Mouse (Mus musculus) thymus, postnatal 10 days (tissue): Measurements from ENCODE around the gene 4930451I11Rik.
A peak's percentile ranks its signal among the peaks of the same experiment; 100 is the strongest.

Experiments
- DNase-seq, 2 experiments: peaks; one replicate each; pipeline ENCODE4 v3.0.0; 2021; ENCODE audit warnings: low spot score in 2 of 2

The 4930451I11Rik gene

DNA sequence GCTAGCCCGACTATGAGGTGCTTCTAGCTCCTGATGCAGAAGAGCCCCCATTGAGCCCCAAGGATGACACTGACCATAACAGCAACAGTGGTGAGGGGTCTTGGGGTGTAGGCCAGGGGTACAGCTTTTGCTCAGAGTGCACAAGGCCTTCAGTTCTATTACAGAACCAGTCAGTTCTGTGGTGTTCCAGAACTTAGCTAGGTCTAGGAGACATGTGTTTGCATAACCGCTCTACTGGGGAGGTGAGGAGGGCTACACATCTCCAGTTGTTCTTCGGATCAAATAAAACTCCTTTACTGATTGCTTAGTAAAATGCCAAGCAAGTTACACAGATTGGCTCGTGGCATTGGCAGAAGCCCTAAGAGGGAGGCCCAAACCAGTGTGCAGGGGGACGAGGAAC, at the start of gene 4930451I11Rik:
Gene 4930451I11Rik, minus strand, starts transcription at position 101 of the 400 bp plus-strand sequence.
- DNase-seq, result no peak

- DNase-seq, result no peak
Measured at GRCm38 (mm10) chr7:126881040-126881439, 49.6 kb upstream of the 4930451I11Rik start.

GRCm38 (mm10) chr7:126877239-126877638, 45.8 kb upstream of the 4930451I11Rik start:
- DNase-seq, result no peak

DNA sequence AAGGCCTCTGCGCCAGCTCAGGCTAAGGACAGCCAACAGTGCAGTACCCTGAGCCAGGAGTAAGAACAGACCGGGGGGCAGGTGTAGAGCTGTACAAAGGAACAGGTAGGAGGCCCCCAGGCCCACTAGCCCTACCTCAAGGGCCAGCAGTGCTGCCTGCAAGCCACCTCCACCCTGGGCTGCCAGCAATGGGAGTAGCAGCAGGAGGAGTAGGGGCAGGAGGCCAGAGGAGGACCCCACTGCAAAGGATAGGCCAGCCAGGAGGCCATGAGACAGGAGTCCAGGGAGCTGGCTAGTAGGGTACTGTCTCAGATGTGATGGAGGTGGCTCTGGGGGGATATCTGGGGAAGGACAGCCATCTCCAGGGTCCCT, 39.1 kb upstream of the 4930451I11Rik start:
- no peak for DNase-seq

- no peak for DNase-seq
Measured at GRCm38 (mm10) chr7:126869780-126870519, 38.5 kb upstream of the 4930451I11Rik start.

DNA sequence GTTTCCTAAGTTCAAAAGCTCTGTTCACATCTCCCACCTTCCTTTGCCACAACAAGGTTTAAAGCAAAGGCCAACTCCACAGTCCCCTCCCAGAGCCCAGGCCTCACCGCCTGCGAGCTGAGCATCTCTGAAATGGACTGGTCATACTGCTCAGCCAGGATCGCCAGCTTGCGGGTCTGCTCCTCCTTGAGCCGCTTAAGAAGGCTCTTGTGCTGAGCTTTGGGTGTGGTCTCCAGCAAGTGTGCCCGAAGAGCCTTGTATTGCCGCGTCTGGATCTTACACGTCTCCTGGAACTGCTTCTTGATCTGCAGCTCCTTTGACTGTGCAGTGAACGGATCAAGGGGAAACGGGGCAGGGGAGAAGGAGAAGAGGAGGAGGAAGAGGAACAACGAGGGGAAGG, 36.6 kb upstream of the 4930451I11Rik start:
- no peak for DNase-seq

- DNase-seq, result no peak
Measured at GRCm38 (mm10) chr7:126867534-126867933, 36.1 kb upstream of the 4930451I11Rik start.

GRCm38 (mm10) chr7:126863791-126864190, 32.4 kb upstream of the 4930451I11Rik start:
- no peak for DNase-seq

GRCm38 (mm10) chr7:126862147-126862784, 30.8 kb upstream of the 4930451I11Rik start, which contains the start of gene Ino80e:
Gene Ino80e (minus strand): TSS chr7:126862377.
- peak; percentile 87 to 91 for DNase-seq

DNA sequence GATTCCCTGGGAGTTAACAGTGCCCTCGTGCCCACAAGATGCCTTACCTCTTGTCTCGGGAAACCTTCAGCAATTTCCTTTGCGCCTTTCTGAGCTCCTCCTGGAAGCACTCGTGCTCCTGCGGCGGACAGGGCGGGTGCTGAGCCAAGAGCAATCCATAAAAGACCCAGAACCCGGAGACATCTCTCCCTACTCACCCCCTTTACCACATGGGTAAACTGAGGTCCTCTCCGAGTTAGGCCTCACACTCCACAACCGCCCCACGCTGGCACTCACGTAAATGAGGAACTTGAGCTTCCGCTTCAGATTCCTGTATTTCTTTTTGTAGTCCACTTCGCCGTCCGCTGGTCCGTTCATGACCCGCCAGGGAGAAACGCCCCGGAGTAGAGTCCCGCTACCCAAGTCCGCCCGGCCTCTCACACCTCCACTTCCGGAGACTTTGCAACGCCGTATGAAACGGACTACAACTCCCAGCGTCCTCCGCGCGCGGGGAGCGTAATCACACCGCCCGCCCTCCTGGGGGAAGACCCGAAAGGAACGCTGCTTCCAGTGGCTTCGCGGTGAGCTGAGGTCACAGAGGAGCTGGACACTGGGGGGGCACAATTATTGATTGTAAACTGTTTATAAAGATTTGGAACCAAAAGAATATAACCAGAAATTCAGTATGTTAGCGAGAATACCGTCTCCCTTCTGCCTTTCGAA, 30.1 kb upstream of the 4930451I11Rik start, which contains the start of gene Hirip3:
Gene Hirip3, plus strand, starts transcription at position 544 of the 702 bp plus-strand sequence.
- peak; percentile 87 to 89 for DNase-seq

DNA sequence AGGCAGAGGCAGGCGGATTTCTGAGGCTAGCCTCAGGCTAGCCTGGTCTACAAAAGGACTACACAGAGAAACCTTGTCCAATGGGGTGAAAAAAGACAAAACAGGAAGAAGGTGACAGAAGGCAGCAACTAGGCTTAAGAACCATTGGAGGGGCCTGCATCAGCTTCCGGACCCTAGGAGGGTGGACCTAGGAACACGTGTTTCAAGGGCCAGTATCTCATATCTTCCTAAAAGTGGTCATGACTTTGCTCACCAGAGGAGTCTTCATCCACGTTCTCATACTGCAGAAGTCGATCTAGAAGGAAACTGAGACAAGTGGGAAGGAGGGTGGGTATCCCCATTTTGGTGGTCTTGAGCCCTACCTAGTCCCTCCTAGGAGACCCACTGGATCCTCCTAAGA, 29.5 kb upstream of the 4930451I11Rik start:
- DNase-seq, result no peak

GRCm38 (mm10) chr7:126856741-126857420, 25.4 kb upstream of the 4930451I11Rik start:
- DNase-seq, result peak; percentile 52 to 56

DNA sequence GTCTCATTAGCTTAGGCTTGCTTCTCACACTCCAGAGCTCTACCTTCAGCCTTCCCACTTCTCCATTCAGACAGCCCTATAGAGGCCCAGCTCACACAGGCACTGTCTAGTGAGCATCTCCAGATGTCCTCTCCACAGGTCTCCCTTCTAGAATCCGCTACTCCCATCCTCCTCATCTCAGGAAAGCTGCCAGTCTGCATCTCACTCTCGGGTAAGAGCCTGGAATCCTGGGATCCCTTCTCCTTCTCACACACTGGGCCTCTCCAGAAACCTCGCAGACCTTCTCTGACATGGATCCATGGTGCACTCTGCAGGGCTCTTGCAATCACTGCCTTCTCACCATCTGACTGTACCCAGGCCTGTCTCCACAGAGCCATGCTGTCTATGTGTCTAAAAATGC, 24.2 kb upstream of the 4930451I11Rik start:
- no peak for DNase-seq

GRCm38 (mm10) chr7:126853454-126853853, 22.0 kb upstream of the 4930451I11Rik start:
- no peak for DNase-seq

DNA sequence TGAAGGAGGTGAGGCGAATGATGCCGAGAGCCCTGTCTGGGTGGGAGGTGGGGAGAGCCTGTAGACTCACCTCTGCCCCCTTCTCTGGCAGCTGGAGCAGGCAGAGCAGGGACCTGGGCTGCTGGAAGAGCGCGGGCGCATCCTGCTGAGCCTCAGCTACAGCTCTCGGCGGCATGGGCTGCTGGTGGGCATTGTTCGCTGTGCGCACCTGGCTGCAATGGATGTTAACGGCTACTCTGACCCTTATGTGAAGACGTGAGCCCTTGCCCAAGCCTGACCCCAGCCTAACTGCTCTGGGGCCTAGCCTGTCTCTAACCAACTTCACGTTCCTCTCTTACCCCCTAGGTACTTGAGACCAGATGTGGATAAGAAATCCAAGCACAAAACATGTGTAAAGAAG, 19.8 kb upstream of the 4930451I11Rik start:
- no peak for DNase-seq

DNA sequence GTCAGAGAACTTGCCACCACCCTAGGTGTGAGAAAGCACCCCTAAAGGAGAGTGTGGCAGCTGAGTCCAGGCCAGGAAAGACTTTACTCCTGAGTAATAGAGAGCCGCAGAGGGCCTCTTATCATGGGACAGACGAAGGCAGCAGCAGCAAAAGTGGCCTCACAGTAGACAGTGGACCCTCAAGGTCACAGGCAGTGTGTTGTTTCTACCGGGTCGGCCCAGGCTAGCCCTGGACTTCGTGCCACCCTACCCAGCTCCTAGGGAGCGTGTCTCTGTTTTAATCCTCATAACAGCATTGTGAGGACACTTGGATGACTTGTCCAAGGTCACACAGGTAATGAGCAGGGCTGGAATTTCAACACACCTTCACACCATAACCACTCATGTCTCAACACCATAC, 18.7 kb upstream of the 4930451I11Rik start:
- DNase-seq, result no peak

DNA sequence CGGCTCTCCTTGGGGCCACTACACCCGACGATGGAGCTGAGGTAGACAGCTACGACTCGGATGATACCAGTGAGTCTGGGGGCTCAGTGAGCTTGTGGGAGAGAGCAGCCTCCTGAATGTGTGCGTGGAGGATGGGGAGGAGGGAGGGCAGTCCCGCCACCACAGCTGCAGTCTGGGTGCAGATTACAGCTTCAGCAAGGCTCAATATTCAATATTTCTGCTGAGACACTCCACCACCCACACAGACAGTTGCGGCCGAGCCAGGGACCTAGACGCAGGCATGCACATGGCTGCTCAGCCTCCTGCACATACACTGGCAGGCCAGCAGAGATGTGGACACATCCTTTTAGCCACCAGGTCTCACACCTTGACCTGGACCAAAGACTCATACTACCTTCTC, 17.4 kb upstream of the 4930451I11Rik start:
- no peak for DNase-seq

DNA sequence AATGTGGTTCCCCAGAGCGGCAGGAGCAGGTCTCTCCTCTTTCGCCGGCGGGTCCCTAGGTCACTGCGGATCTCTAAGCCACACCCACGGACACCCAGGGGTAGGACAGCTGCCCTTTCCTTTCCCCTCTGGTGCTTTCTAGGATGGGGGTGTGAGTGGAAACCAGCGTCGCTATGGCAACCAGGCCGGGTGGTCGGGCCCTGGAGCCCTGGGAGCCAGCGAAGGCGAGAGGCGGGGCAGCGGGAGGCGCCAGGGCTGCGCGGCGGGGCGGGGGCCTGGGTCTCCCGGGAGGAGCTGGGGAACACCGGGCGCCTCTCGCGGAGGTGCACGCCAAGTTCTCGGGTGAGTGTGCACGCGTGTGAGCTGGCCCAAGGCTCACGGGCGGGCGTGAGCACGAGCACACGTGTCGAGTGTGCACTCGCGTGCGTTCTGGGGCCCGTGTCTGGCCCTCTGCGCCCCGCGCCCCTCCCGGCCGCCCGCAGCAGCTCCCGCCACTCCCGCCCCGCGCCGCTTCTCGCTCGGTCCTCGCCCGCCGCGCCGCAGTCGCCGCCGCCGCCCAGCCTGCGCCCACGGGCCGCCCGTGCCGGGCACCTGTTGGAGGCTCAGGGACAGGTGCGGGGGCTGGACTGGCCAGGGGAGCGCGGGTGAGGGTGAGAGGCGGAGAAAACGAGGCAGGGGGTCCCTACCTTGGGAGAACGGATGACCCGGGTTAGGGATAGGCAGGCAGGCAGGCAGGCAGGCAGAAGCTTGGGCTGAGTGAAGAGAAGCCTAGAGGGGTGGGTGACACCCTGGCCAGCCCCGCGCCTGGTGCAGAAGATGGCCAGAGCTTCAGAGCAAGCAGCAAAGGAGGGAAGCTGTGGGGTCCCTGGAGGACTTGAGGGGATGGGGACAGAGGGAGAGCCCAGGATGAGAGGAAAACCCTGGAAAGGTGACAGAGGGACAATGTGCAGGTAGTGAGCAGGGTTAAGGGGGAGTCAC, 16.3 kb upstream of the 4930451I11Rik start:
- no peak for DNase-seq

DNA sequence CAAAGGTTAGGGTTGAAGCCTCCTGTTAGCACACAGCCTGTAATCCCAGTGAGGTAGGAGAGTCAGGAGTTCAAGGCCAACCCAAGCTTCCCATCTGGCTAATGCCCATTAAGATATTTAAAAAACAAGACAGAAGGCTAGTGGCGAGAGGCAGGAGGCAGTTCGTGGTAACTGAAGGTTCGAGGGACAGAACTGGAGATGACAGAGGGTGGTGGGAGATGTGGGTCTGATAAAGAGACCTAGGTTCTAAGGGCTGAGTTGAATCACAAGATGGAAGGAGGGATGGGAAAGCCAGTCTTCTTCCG, 15.6 kb upstream of the 4930451I11Rik start, which contains the start of gene Doc2a:
Gene Doc2a, plus strand, starts transcription at position 301 of the 305 bp plus-strand sequence.
- no peak for DNase-seq

- no peak for DNase-seq
Measured at GRCm38 (mm10) chr7:126845516-126845915, 14.1 kb upstream of the 4930451I11Rik start.

DNA sequence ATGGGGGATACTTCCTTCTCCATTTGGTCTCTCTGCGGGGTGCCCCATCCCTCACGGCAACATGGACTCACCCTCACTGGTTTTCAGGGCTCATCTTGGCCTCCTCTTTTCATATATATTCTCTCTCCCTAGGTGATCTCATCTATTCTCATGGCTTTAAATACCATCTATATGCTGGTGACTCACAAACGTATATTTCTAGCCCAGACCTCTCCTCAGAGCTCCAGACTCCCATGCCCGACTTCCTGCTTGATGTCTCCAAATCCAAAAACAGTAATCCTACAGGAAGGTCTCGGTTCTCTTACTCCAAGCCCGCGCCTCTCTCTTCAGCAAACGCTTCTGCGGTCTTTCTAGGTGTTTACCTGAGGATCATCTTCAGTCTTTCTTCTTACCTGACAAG, 11.8 kb upstream of the 4930451I11Rik start:
- DNase-seq, result no peak
